Mouse (Mus musculus): ENCODE results near the gene Fes.

DNA sequence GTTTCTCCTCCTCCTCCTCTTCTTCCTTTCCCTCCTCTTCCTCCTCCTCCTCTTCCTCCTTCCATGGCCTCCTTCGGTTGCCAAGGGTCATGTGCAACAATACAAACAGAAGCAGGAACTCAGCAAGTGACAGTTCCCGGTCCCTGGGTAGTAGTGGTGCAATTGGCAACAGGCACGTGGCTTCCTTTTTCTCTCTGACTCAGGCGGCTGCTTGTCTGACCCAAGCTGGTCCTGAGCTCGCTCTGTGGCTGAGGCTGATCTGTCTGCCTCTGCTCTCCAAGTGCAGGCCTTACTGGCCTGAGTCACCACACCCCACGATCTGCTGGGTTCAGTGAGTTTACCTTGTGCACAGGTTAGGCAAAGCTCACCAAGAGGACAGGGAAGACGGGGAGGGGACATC, 38.6 kb upstream of the Fes start:
- no peak for TF ChIP-seq CTCF (IDR thresholded peaks at IDR 0.05; ENCODE audit: extremely low read depth, insufficient read depth, insufficient read length, insufficient replicate concordance)
- TF ChIP-seq POLR2A (IDR thresholded peaks at IDR 0.05; ENCODE audit: low read depth, low read length) = no peak

All from spleen, adult 2 months (tissue).